Mouse (Mus musculus) ES-Bruce4 (cell line): ENCODE results near the gene Cyld.
"Not testable (repeated sequence)": the region's sequence is repeated elsewhere in the genome, so short reads cannot be mapped to it uniquely, and the experiment has no call there.

ENCODE experiments used
- CTCF ChIP-seq: IDR thresholded peaks from one replicate; pipeline ENCODE4 v1.8.1; 2011; ENCODE audit warnings: low read depth, low read length
- EP300 ChIP-seq: IDR thresholded peaks from 2 replicates; pipeline ENCODE4 v1.6.1; 2011; ENCODE audit warnings: low read depth, low read length; ENCODE audit not compliant: insufficient read depth
- POLR2A ChIP-seq: IDR thresholded peaks from one replicate; pipeline ENCODE4 v1.8.1; 2011; ENCODE audit warnings: low read length; ENCODE audit not compliant: insufficient read depth

- TF ChIP-seq CTCF, EP300, POLR2A: not testable (repeated sequence)
These were observed 45.7 kb upstream of the Cyld start for GRCm38 (mm10) chr8:88651122-88651521.
